Mouse (Mus musculus): ENCODE data around the gene Exo5. TPM values are rescaled to one million over a fixed set of nuclear protein-coding genes. Genes with fewer than 3 reads are reported as not detected.
A peak's percentile ranks its signal among the peaks of the same experiment; 100 is the strongest.

The Exo5 gene
- 1 to 10 TPM; 1.8 to 3.0 TPM for total RNA-seq (2021)
- polyA plus RNA-seq (2012; rRNA removed) = 1.6 and 2.3 TPM in 2 replicates
- long read RNA-seq, partial matches to known transcripts = 0 of 1 reads
- long read RNA-seq, other reads (novel, unspliced or antisense) = 0 of 1 reads

- WGBS = under 1% methylated on average over 33 of the region's 33 CpGs
- peak within 1 kb of the TSS; percentile 80 for H3K9ac ChIP-seq (ENCODE audit: low read depth, low read length)
- H3K27ac ChIP-seq = peak within 1 kb of the TSS; percentile 82
- intact Hi-C loops (cut with DNase I) = loop anchor here (1.0 kb wide), 1 partner anchor 27 kb away; the partner anchor contains the start of gene Zfp69
- peak; percentile 90 to 92 for DNase-seq
- peak within 1 kb of the TSS; percentile 61 for H3K4me3 ChIP-seq
- H3K27me3 ChIP-seq (ENCODE audit: control insufficient read depth, insufficient read depth, low read length) = no peaks in the 10 kb centered on the region
- no peaks in the 10 kb centered on the region for H3K79me2 ChIP-seq (replicated peaks; ENCODE audit: control insufficient read depth, insufficient read depth, low read length)
- peaks cover 2% of the 10 kb centered on the region; the same call in 1 of the 2 replicates for H3K36me3 ChIP-seq (ENCODE audit: control insufficient read depth, insufficient read depth, low read length)
- H3K4me1 ChIP-seq (ENCODE audit: control insufficient read depth, insufficient read depth, low read length) = no peaks in the 10 kb centered on the region; the same call in 1 of the 2 replicates
- TF ChIP-seq EP300 (IDR thresholded peaks at IDR 0.05; ENCODE audit: insufficient read depth, low read depth, low read length) (0 out of 2 replicates have a peak, but pooled peaks have one; percentile 24), CTCF (IDR thresholded peaks at IDR 0.05) (no peak), POLR2A (IDR thresholded peaks at IDR 0.05; ENCODE audit: insufficient read depth, low read depth, low read length) (peak; percentile 98)
These were observed at the start of gene Exo5 for GRCm38 (mm10) chr4:120924554-120925299. TSS of gene Exo5 (minus strand) at chr4:120925017.

GRCm38 (mm10) chr4:120971842-120972241 is 47.0 kb upstream of the Exo5 start:
- Histone ChIP-seq H3K27ac (no peak overlapping the region), H3K79me2 (replicated peaks; ENCODE audit: control insufficient read depth, insufficient read depth, low read length) (no peaks in the 10 kb centered on the region), H3K27me3 (ENCODE audit: control insufficient read depth, insufficient read depth, low read length) (no peaks in the 10 kb centered on the region), H3K4me3 (no peak overlapping the region), H3K4me1 (ENCODE audit: control insufficient read depth, insufficient read depth, low read length) (peaks cover 2% of the 10 kb centered on the region), H3K36me3 (ENCODE audit: control insufficient read depth, insufficient read depth, low read length) (no peaks in the 10 kb centered on the region; the same call in 1 of the 2 replicates), H3K9ac (ENCODE audit: low read depth, low read length) (no peak overlapping the region)
- no peak for DNase-seq
- no peak for TF ChIP-seq EP300 (IDR thresholded peaks at IDR 0.05; ENCODE audit: insufficient read depth, low read depth, low read length)
- TF ChIP-seq POLR2A (IDR thresholded peaks at IDR 0.05; ENCODE audit: insufficient read depth, low read depth, low read length) = no peak
- TF ChIP-seq CTCF (IDR thresholded peaks at IDR 0.05) = no peak
- 92% methylated on average over 8 of the region's 8 CpGs for WGBS
- intact Hi-C loops (cut with DNase I) = no loop called here

- WGBS = 82% methylated on average over 5 of the region's 5 CpGs
- Histone ChIP-seq H3K36me3 (ENCODE audit: control insufficient read depth, insufficient read depth, low read length) (no peaks in the 10 kb centered on the region; the same call in 1 of the 2 replicates), H3K27ac (no peak overlapping the region), H3K9ac (ENCODE audit: low read depth, low read length) (no peak overlapping the region), H3K27me3 (ENCODE audit: control insufficient read depth, insufficient read depth, low read length) (no peaks in the 10 kb centered on the region), H3K79me2 (replicated peaks; ENCODE audit: control insufficient read depth, insufficient read depth, low read length) (no peaks in the 10 kb centered on the region), H3K4me3 (no peak overlapping the region), H3K4me1 (ENCODE audit: control insufficient read depth, insufficient read depth, low read length) (no peaks in the 10 kb centered on the region)
- TF ChIP-seq EP300 (IDR thresholded peaks at IDR 0.05; ENCODE audit: insufficient read depth, low read depth, low read length) (no peak), POLR2A (IDR thresholded peaks at IDR 0.05; ENCODE audit: insufficient read depth, low read depth, low read length) (no peak), CTCF (IDR thresholded peaks at IDR 0.05) (peak; percentile 66)
- no peak for DNase-seq
- intact Hi-C loops (cut with DNase I) = no loop called here
These were observed 44.7 kb upstream of the Exo5 start for GRCm38 (mm10) chr4:120969382-120970146.

- 93% methylated on average over 9 of the region's 9 CpGs for WGBS
- TF ChIP-seq EP300 (IDR thresholded peaks at IDR 0.05; ENCODE audit: insufficient read depth, low read depth, low read length) (no peak), POLR2A (IDR thresholded peaks at IDR 0.05; ENCODE audit: insufficient read depth, low read depth, low read length) (no peak), CTCF (IDR thresholded peaks at IDR 0.05) (no peak)
- Histone ChIP-seq H3K27ac (no peak overlapping the region), H3K4me3 (no peak overlapping the region), H3K27me3 (ENCODE audit: control insufficient read depth, insufficient read depth, low read length) (no peaks in the 10 kb centered on the region), H3K79me2 (replicated peaks; ENCODE audit: control insufficient read depth, insufficient read depth, low read length) (no peaks in the 10 kb centered on the region), H3K9ac (ENCODE audit: low read depth, low read length) (no peak overlapping the region), H3K36me3 (ENCODE audit: control insufficient read depth, insufficient read depth, low read length) (no peaks in the 10 kb centered on the region; the same call in 1 of the 2 replicates), H3K4me1 (ENCODE audit: control insufficient read depth, insufficient read depth, low read length) (no peaks in the 10 kb centered on the region)
- no peak for DNase-seq
- intact Hi-C loops (cut with DNase I) = no loop called here
These were observed 43.7 kb upstream of the Exo5 start for GRCm38 (mm10) chr4:120968486-120968885.

GRCm38 (mm10) chr4:120955586-120955985 is 30.8 kb upstream of the Exo5 start:
- Histone ChIP-seq H3K79me2 (replicated peaks; ENCODE audit: control insufficient read depth, insufficient read depth, low read length) (no peaks in the 10 kb centered on the region), H3K27me3 (ENCODE audit: control insufficient read depth, insufficient read depth, low read length) (no peaks in the 10 kb centered on the region), H3K27ac (no peak overlapping the region), H3K9ac (ENCODE audit: low read depth, low read length) (no peak overlapping the region), H3K4me3 (no peak overlapping the region), H3K4me1 (ENCODE audit: control insufficient read depth, insufficient read depth, low read length) (peaks cover 1% of the 10 kb centered on the region), H3K36me3 (ENCODE audit: control insufficient read depth, insufficient read depth, low read length) (no peaks in the 10 kb centered on the region)
- intact Hi-C loops (cut with DNase I) = no loop called here
- no peak for DNase-seq
- 93% methylated on average over 1 of the region's 1 CpGs for WGBS
- TF ChIP-seq CTCF (IDR thresholded peaks at IDR 0.05) (no peak), EP300 (IDR thresholded peaks at IDR 0.05; ENCODE audit: insufficient read depth, low read depth, low read length) (no peak), POLR2A (IDR thresholded peaks at IDR 0.05; ENCODE audit: insufficient read depth, low read depth, low read length) (no peak)

Measured in heart, adult 2 months (tissue).